Mouse (Mus musculus): Measurements from ENCODE around the gene 1810055G02Rik.

Gene 1810055G02Rik

GRCm38 (mm10) chr19:3743362-3743761 is 35.3 kb downstream of the 1810055G02Rik start:
- no peak for DNase-seq (ENCODE audit: low spot score in 2 of 2)

DNA sequence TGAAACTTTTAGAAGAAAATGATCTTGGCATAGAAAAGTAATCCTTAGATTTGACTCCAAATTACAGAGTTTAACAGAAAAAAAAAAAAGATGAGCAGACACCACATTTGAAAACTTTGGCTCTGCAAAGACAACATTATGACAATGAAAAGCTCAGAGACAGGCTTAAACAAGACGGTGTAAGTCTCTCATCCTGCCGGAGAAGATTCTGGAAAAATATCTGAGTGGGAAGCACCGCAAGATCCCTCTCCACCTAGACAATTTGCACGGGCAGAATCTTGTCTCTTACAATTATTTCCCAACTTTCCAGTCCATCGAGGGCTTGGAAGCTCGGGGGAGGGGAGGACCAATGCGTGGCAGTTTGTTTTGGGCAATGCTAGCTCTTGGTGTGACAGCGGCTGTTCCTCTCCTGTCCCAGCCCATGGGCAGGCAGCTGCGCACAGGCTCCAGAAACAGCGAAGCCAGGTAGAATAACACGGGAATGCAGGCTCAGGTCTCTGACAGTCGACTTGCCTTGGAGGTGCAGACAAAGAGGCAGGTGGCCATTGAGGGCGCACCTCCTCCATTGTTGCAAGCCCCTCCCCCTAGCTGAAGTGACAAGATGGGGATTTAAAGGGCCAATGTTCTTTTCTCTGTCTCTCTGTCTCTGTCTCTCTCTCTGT is 35.9 kb downstream of the 1810055G02Rik start:
- peak; percentile 46 to 62 for DNase-seq (ENCODE audit: low spot score in 2 of 2)

DNA sequence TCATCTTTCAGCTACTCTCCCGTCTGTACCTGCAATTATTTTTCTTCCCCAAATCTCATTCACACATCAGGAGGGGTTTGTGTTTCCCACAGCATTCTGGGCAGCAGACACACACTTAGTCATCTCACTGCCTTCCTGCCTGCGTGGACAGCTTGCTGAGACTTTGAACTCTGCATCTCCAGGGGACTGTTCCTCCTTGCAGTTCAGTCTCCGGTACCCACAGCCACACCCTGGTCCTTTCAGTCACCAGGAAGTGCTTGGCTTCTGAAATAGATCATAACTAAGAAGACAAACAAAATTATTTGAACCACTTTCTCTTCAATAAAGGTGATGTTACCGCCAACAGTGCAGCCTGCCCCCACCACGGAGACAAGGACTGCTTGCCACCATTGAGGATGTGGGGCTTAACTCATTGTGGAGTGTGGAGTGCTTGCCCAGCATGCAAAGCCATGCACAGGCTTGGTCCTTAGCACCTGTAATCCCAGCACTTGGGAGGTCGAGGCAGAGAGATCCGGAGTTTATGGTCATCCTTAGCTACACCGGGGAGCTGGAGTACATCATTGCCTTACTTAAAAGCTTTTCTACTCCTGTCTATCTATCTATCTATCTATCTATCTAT is 44.6 kb downstream of the 1810055G02Rik start:
- DNase-seq (ENCODE audit: low spot score in 2 of 2) = no peak

DNA sequence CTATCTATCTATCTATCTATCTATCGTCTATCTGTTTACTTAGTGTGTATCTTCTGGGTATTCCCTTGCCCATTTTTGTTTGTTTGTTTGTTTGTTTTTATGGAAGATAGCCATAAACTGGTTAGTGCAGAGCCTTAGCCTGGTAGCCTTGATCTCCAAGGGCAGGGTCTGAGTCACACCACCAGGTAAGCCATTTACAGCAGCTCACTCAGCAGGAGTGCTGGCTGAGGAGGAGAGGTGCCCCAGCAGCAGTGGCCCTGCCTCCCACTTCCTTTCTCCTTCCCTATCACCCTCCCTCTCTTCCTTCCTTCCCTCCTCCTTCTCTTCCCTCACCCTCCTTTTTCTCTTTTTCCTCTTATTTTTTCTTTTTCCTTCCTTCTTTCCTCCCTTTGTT is 45.1 kb downstream of the 1810055G02Rik start:
- DNase-seq (ENCODE audit: low spot score in 2 of 2) = no peak

- DNase-seq (ENCODE audit: low spot score in 2 of 2) = no peak
These were observed 45.6 kb downstream of the 1810055G02Rik start for GRCm38 (mm10) chr19:3753738-3754137.

GRCm38 (mm10) chr19:3757861-3758260 is 49.8 kb downstream of the 1810055G02Rik start:
- no peak for DNase-seq (ENCODE audit: low spot score in 2 of 2)

DNA sequence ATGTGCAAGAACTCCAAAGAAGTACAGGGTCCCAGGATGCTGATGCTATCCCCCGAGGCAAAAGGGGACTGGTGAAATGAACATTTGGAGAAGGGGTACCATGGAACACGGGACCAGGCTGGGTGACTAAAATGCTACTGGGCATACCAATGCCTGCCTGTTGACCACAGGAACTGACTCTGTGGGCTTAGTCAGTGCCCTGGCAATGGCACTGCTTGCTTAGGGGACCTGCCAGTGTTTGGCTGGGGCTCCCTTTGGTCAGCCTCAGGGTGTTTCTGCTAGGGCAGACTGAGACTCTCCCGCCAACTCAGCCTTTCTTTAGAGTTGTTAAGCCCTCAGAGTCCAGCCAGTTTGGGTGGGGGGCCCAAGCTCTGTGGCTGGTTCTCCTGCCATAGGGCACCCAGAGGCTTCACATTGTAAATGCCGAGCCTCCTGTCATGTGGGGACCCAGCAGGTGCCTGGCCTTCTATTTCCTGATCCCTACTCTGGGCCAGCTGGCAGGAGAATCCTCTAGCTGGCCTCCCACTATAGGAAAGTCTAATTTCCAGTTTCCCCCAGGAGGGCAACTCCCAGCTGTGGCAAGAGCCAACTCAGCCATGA is 57.2 kb downstream of the 1810055G02Rik start:
- no peak for DNase-seq (ENCODE audit: low spot score in 2 of 2)

DNA sequence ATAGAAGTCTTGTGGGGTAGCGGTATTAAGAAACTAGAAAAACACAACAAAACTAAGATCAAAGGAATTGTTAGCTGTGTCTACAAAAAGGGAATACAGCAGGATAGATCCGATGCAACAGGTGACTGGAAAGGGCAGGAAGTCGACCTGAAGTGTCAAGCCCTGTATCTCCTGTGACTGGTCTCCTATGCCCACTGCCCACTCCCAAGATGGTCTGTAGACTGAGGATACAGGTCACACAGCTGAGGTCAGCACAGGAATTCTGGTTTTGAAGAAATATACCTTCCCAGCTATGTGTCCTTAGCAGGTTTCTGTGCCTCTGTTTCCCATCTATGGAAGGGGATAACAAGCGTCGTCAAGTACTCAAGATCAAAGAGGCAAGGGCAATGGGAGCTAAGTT is 58.3 kb downstream of the 1810055G02Rik start:
- DNase-seq (ENCODE audit: low spot score in 2 of 2) = no peak

DNA sequence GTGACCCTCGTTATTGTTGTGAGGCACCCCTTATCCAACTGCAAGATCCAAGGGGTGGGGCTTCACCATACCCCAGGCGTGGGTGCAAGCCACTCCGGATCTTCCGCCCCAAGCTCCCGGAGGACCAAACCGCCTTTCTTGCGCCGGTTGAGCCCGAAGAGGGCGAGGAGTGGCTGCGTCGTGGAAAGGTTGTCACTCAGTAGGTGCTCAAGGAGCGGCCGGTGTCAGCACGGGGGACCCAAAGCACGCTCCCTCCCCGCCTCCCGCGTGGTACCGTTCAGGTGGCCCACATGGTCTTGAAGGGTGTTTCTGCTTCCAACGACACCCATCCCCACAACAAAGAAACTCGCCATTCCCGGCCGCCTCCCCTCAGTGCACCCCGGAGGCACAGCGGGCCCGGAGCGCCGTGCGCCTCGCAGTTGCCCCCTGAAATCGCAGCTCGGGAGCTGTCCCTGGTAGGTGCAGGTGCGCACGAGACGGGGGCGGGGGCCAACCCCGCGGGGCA is 59.2 kb downstream of the 1810055G02Rik start, which contains the start of gene Kmt5b:
TSS of gene Kmt5b (plus strand) at position 146 of the 505 bp plus-strand sequence.
- no peak for DNase-seq (ENCODE audit: low spot score in 2 of 2)
